Mouse (Mus musculus): Measurements from ENCODE around the gene Gm8660. TPM values are rescaled to one million over a fixed set of nuclear protein-coding genes. Genes with fewer than 3 reads are reported as not detected.
"Not testable (repeated sequence)": the region's sequence is repeated elsewhere in the genome, so short reads cannot be mapped to it uniquely, and the experiment has no call there.

The Gm8660 gene
- not detected in 2 replicates for polyA plus RNA-seq (2015; fragmentation: Nextera tagmentation; extraction: Ambion mirVana)

- not testable (repeated sequence) for H3K4me1 ChIP-seq; H3K9ac ChIP-seq; H3K27ac ChIP-seq; H3K27me3 ChIP-seq (replicated peaks); H3K9me3 ChIP-seq; ATAC-seq (replicated peaks); H3K36me3 ChIP-seq (replicated peaks); H3K4me3 ChIP-seq; H3K4me2 ChIP-seq
- WGBS = no CpG with 5 or more reads among the region's 1 CpGs
Observed at GRCm38 (mm10) chr7:22370939-22371338, at the start of gene Gm8660. Gm8660 (minus strand) TSS chr7:22371039.

GRCm38 (mm10) chr7:22413283-22413682, 42.4 kb upstream of the Gm8660 start, which contains the start of gene Vmn1r148:
Vmn1r148 (plus strand) TSS chr7:22413583.
- H3K27ac ChIP-seq; H3K4me1 ChIP-seq; H3K4me3 ChIP-seq; H3K4me2 ChIP-seq; H3K9me3 ChIP-seq; ATAC-seq (replicated peaks); H3K9ac ChIP-seq; H3K27me3 ChIP-seq (replicated peaks); H3K36me3 ChIP-seq (replicated peaks): not testable (repeated sequence)
- WGBS = no CpG with 5 or more reads among the region's 3 CpGs

- no CpG with 5 or more reads among the region's 2 CpGs for WGBS
- not testable (repeated sequence) for H3K27ac ChIP-seq; H3K27me3 ChIP-seq (replicated peaks); H3K9me3 ChIP-seq; H3K36me3 ChIP-seq (replicated peaks); H3K4me3 ChIP-seq; H3K9ac ChIP-seq; H3K4me2 ChIP-seq; H3K4me1 ChIP-seq; ATAC-seq (replicated peaks)
Observed at GRCm38 (mm10) chr7:22329617-22330016, 41.2 kb downstream of the Gm8660 start, which contains the start of gene Gm4187. Gm4187 (minus strand) TSS chr7:22329717.

Other genes with a start within 250 kb of the Gm8660 start
- not detected in 2 replicates for gene Gm10666, start 236.3 kb downstream of the Gm8660 start, polyA plus RNA-seq (2015; fragmentation: Nextera tagmentation; extraction: Ambion mirVana)
- gene Vmn1r142, start 207.0 kb downstream of the Gm8660 start, polyA plus RNA-seq (2015; fragmentation: Nextera tagmentation; extraction: Ambion mirVana) = not detected in 2 replicates
- not detected in 2 replicates for gene Vmn1r143, start 181.7 kb downstream of the Gm8660 start, polyA plus RNA-seq (2015; fragmentation: Nextera tagmentation; extraction: Ambion mirVana)
- gene Gm8653, start 169.8 kb downstream of the Gm8660 start, polyA plus RNA-seq (2015; fragmentation: Nextera tagmentation; extraction: Ambion mirVana) = not detected in 2 replicates
- not detected in 2 replicates for gene Gm8453, start 141.6 kb downstream of the Gm8660 start, polyA plus RNA-seq (2015; fragmentation: Nextera tagmentation; extraction: Ambion mirVana)
- gene Gm4187, start 41.3 kb downstream of the Gm8660 start, polyA plus RNA-seq (2015; fragmentation: Nextera tagmentation; extraction: Ambion mirVana) = not detected in 2 replicates
- gene Vmn1r148, start 42.5 kb upstream of the Gm8660 start, polyA plus RNA-seq (2015; fragmentation: Nextera tagmentation; extraction: Ambion mirVana) = not detected in 2 replicates
- not detected in 2 replicates for gene Vmn1r149, start 67.2 kb upstream of the Gm8660 start, polyA plus RNA-seq (2015; fragmentation: Nextera tagmentation; extraction: Ambion mirVana)
- not detected in 2 replicates for gene Gm10665, start 93.0 kb upstream of the Gm8660 start, polyA plus RNA-seq (2015; fragmentation: Nextera tagmentation; extraction: Ambion mirVana)
- gene Vmn1r151, start 128.6 kb upstream of the Gm8660 start, polyA plus RNA-seq (2015; fragmentation: Nextera tagmentation; extraction: Ambion mirVana) = not detected in 2 replicates
- not detected in 2 replicates for gene Vmn1r152, start 151.9 kb upstream of the Gm8660 start, polyA plus RNA-seq (2015; fragmentation: Nextera tagmentation; extraction: Ambion mirVana)
- gene Gm8677, start 163.8 kb upstream of the Gm8660 start, polyA plus RNA-seq (2015; fragmentation: Nextera tagmentation; extraction: Ambion mirVana) = not detected in 2 replicates
- not detected in 2 replicates for gene Gm4201, start 194.3 kb upstream of the Gm8660 start, polyA plus RNA-seq (2015; fragmentation: Nextera tagmentation; extraction: Ambion mirVana)
- not detected in 2 replicates for gene Gm4565, start 217.1 kb upstream of the Gm8660 start, polyA plus RNA-seq (2015; fragmentation: Nextera tagmentation; extraction: Ambion mirVana)